Mouse (Mus musculus): ENCODE data around the gene Abi3.

- TF ChIP-seq POLR2A (IDR thresholded peaks at IDR 0.05; ENCODE audit: borderline replicate concordance, extremely low read depth, low read depth, low read length) (peak; percentile 36; the same call in 1 of the 2 replicates), CTCF (IDR thresholded peaks at IDR 0.05; ENCODE audit: insufficient read depth, low read length) (no peak)
Measured at GRCm38 (mm10) chr11:95858528-95859467, 16.5 kb upstream of the Abi3 start.

Measured in lung, adult 2 months (tissue).